Mouse (Mus musculus) cerebellum, adult 2 months (tissue): ENCODE results near the gene Xbp1. TPM values are rescaled to one million over a fixed set of nuclear protein-coding genes. Genes with fewer than 3 reads are reported as not detected.
"Not testable (repeated sequence)": the region's sequence is repeated elsewhere in the genome, so short reads cannot be mapped to it uniquely, and the experiment has no call there.

ENCODE experiments used
- DNase-seq, 2 experiments: peaks; one replicate each; pipeline ENCODE4 v3.0.0; 2021
- H3K27ac ChIP-seq: fragments of 200-500 bp; 2 replicates; pipeline ENCODE4 v1.5.1; 2012; ENCODE audit warnings: low read length, control low read depth, inconsistent platforms; ENCODE audit not compliant: insufficient read depth
- H3K27me3 ChIP-seq: fragments of 200-500 bp; 2 replicates; pipeline ENCODE4 v1.6.1; 2012; ENCODE audit warnings: inconsistent platforms, mild to moderate bottlenecking, low read length, moderate library complexity; ENCODE audit not compliant: control insufficient read depth, insufficient read depth
- H3K4me1 ChIP-seq: fragments of 200-500 bp; 2 replicates; pipeline ENCODE4 v1.6.1; 2011; ENCODE audit warnings: low read length; ENCODE audit not compliant: control insufficient read depth, insufficient read depth
- H3K4me3 ChIP-seq: fragments of 200-500 bp; replicated peaks from 2 replicates; pipeline ENCODE3; 2011; ENCODE audit warnings: mild to moderate bottlenecking, low read depth, low read length, control low read depth; ENCODE audit not compliant: insufficient read depth
- CTCF ChIP-seq: fragments of 200-500 bp; IDR thresholded peaks from 2 replicates; pipeline ENCODE4 v1.5.1; 2011; ENCODE audit warnings: low read depth, mild to moderate bottlenecking, control low read depth, low read length, moderate library complexity, borderline replicate concordance; ENCODE audit not compliant: insufficient read depth
- POLR2A ChIP-seq: fragments of 200-500 bp; IDR thresholded peaks from 2 replicates; pipeline ENCODE4 v1.6.1; 2011; ENCODE audit warnings: low read length, control low read depth, borderline replicate concordance; ENCODE audit not compliant: insufficient read depth
- WGBS: fragments of 180-500 bp; shearing (Covaris S2); methylation state at CpG from one replicate; pipeline ENCODE4 v1.1.7; 2018; 5-methylcytosine and 5-hydroxymethylcytosine counted together
- polyA plus RNA-seq: library from polyadenylated mRNA; depleted of rRNA; stranded (reverse); fragments of >200 nt; gene quantifications from 2 replicates; pipeline ENCODE4 v1.2.3, GENCODE M21; 2012; rRNA removed

The Xbp1 gene
- polyA plus RNA-seq = 64.5 and 69.7 TPM in 2 replicates

DNA sequence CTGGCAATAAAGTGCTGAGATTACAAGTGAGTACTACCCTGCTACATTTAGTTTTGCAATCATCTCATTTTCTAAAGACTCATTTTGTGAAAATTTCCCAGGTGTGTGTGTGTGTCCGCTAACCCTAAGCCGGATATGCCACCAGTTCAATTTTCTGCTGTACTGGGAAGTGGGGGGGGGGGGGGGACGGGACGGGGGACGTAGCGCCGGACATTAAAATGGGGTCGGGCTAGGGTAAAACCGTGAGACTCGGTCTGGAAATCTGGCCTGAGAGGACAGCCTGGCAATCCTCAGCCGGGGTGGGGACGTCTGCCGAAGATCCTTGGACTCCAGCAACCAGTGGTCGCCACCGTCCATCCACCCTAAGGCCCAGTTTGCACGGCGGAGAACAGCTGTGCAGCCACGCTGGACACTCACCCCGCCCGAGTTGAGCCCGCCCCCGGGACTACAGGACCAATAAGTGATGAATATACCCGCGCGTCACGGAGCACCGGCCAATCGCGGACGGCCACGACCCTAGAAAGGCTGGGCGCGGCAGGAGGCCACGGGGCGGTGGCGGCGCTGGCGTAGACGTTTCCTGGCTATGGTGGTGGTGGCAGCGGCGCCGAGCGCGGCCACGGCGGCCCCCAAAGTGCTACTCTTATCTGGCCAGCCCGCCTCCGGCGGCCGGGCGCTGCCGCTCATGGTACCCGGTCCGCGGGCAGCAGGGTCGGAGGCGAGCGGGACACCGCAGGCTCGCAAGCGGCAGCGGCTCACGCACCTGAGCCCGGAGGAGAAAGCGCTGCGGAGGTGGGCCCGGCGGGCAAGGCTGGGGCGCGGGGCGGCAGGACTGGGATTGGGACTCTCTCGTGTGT, at the start of gene Xbp1:
TSS of gene Xbp1 (plus strand) at position 248 of the 854 bp plus-strand sequence.
- Histone ChIP-seq H3K27ac (peak within 1 kb of the TSS; percentile 96), H3K4me3 (peak within 1 kb of the TSS; percentile 67), H3K27me3 (no peaks in the 10 kb centered on the region), H3K4me1 (peaks cover 7% of the 10 kb centered on the region; the same call in 1 of the 2 replicates)
- peak; percentile 98 to 99 for DNase-seq
- WGBS = under 1% methylated on average over 72 of the region's 72 CpGs
- TF ChIP-seq CTCF (no peak), POLR2A (peak; percentile 66)

DNA sequence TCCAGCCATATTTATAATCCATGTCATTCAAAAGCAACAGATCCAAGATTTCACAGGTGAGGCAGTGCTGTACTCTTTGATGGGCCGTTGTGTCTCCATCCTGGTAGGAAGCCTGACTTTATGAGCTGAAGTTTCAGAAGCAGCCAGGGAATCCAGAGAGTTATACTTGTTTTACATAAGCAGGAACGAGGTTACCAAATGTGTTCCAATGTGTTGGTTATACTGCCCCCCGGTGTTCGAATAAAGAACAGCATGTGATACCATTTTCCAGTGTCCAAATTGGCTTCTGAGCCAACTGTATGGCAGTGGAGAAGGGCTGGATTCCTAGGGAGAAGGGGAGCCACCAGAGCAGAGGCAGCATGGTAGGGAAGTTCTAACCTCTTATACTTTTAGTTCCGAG, 46.3 kb upstream of the Xbp1 start:
- Histone ChIP-seq H3K4me3 (no peak overlapping the region), H3K27me3 (no peaks in the 10 kb centered on the region), H3K27ac (no peak overlapping the region), H3K4me1 (no peaks in the 10 kb centered on the region; the same call in 1 of the 2 replicates)
- 9% methylated on average over 5 of the region's 5 CpGs for WGBS
- TF ChIP-seq CTCF (peak; percentile 56; the same call in 1 of the 2 replicates), POLR2A (no peak)
- DNase-seq = peak; percentile 65 to 74

DNA sequence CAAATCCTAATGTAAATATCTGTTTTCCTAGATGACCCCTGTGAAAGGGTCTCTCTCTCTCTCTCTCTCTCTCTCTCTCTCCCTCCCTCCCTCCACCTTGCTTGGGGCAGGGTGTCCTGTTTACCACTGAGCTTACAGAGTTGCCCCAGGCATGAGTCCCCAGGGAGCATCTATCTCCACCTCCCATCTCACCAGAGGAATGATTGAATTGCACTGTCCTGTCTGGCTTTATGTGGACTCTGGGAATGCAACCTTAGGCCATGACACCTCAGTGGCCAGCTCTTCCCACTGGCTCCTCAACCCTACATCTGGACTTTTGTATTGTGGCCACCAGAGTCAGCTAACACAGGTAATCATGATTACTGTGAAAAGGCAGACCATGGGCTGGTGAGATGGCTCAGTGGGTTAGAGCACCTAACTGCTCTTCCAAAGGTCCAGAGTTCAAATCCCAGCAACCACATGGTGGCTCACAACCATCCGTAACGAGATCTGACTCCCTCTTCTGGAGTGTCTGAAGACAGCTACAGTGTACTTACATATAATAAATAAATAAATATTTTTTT, 44.8 kb upstream of the Xbp1 start:
- WGBS = 100% methylated on average over 2 of the region's 2 CpGs
- H3K27ac ChIP-seq, DNase-seq, H3K4me3 ChIP-seq, H3K4me1 ChIP-seq, H3K27me3 ChIP-seq: not testable (repeated sequence)

GRCm38 (mm10) chr11:5476806-5477205, 43.7 kb upstream of the Xbp1 start:
- Histone ChIP-seq H3K27ac (no peak overlapping the region), H3K4me3 (no peak overlapping the region), H3K27me3 (no peaks in the 10 kb centered on the region), H3K4me1 (no peaks in the 10 kb centered on the region; the same call in 1 of the 2 replicates)
- DNase-seq = no peak
- 88% methylated on average over 4 of the region's 4 CpGs for WGBS
- no peak for TF ChIP-seq POLR2A
- TF ChIP-seq CTCF = no peak

GRCm38 (mm10) chr11:5478193-5478592, 42.3 kb upstream of the Xbp1 start:
- no peak for DNase-seq
- Histone ChIP-seq H3K27me3 (no peaks in the 10 kb centered on the region), H3K27ac (no peak overlapping the region), H3K4me1 (no peaks in the 10 kb centered on the region; the same call in 1 of the 2 replicates), H3K4me3 (no peak overlapping the region)
- TF ChIP-seq CTCF = no peak
- 80% methylated on average over 7 of the region's 7 CpGs for WGBS

GRCm38 (mm10) chr11:5478831-5479230, 41.6 kb upstream of the Xbp1 start:
- TF ChIP-seq POLR2A (no peak), CTCF (no peak)
- WGBS = 89% methylated on average over 3 of the region's 3 CpGs

GRCm38 (mm10) chr11:5482581-5482980, 37.9 kb upstream of the Xbp1 start:
- Histone ChIP-seq H3K4me3 (no peak overlapping the region), H3K4me1 (0 out of 2 replicates have a peak, but pooled peaks cover 3% of the 10 kb centered on the region), H3K27ac (no peak overlapping the region), H3K27me3 (no peaks in the 10 kb centered on the region)
- WGBS = 90% methylated on average over 13 of the region's 13 CpGs
- TF ChIP-seq POLR2A (no peak), CTCF (no peak)
- no peak for DNase-seq

More at GRCm38 (mm10) chr11:5478831-5479230, 41.6 kb upstream of the Xbp1 start:
- no peak for DNase-seq
- Histone ChIP-seq H3K27me3 (no peaks in the 10 kb centered on the region), H3K4me3 (no peak overlapping the region), H3K27ac (no peak overlapping the region), H3K4me1 (no peaks in the 10 kb centered on the region; the same call in 1 of the 2 replicates)

- TF ChIP-seq POLR2A (peak; percentile 36; the same call in 1 of the 2 replicates), CTCF (peak; percentile 86)
- peak overlapping the region; percentile 80 for H3K4me3 ChIP-seq
- 0 out of 2 replicates have a peak, but pooled peaks cover 3% of the 10 kb centered on the region for H3K4me1 ChIP-seq
- peak; percentile 82 to 88 for DNase-seq
- no peak overlapping the region for H3K27ac ChIP-seq
- WGBS = 2% methylated on average over 15 of the region's 15 CpGs
- H3K27me3 ChIP-seq = no peaks in the 10 kb centered on the region
Observed at GRCm38 (mm10) chr11:5485193-5486011, 35.1 kb upstream of the Xbp1 start.

GRCm38 (mm10) chr11:5489433-5489832, 31.0 kb upstream of the Xbp1 start:
- 86% methylated on average over 10 of the region's 10 CpGs for WGBS
- H3K4me3 ChIP-seq, H3K27me3 ChIP-seq, H3K4me1 ChIP-seq, DNase-seq, H3K27ac ChIP-seq: not testable (repeated sequence)
